Mouse (Mus musculus): ENCODE results near the gene Ifit1. TPM values are rescaled to one million over a fixed set of nuclear protein-coding genes. Genes with fewer than 3 reads are reported as not detected.
"Not testable (repeated sequence)": the region's sequence is repeated elsewhere in the genome, so short reads cannot be mapped to it uniquely, and the experiment has no call there.

Ifit1 gene
- 0.23 and 0.34 TPM in 2 replicates for polyA plus RNA-seq (2015; fragmentation: Nextera tagmentation; extraction: Ambion mirVana)

- Histone ChIP-seq H3K27me3 (no peaks in the 10 kb centered on the region), H3K9me3 (no peaks in the 10 kb centered on the region), H3K4me2 (no peak within 1 kb of the TSS), H3K27ac (no peak within 1 kb of the TSS), H3K4me3 (no peak within 1 kb of the TSS), H3K9ac (no peak within 1 kb of the TSS), H3K4me1 (replicated peaks) (no peaks in the 10 kb centered on the region), H3K36me3 (no peaks in the 10 kb centered on the region)
- WGBS: 64% methylated on average over 4 of the region's 4 CpGs
- no peak for ATAC-seq (ENCODE audit: low FRiP score)
These were observed at the start of gene Ifit1, which contains the start of gene Ifit1bl2 for GRCm38 (mm10) chr19:34640623-34641022. Gene Ifit1 (plus strand): TSS chr19:34640871. Gene Ifit1bl2 (minus strand): TSS chr19:34640743.

GRCm38 (mm10) chr19:34593456-34593855 is 47.2 kb upstream of the Ifit1 start:
- Histone ChIP-seq H3K4me3 (no peak overlapping the region), H3K4me1 (replicated peaks) (no peaks in the 10 kb centered on the region), H3K27ac (no peak overlapping the region), H3K36me3 (no peaks in the 10 kb centered on the region), H3K4me2 (no peak overlapping the region), H3K27me3 (no peaks in the 10 kb centered on the region), H3K9me3 (no peaks in the 10 kb centered on the region), H3K9ac (no peak overlapping the region)
- no peak for ATAC-seq (ENCODE audit: low FRiP score)
- 96% methylated on average over 2 of the region's 2 CpGs for WGBS

GRCm38 (mm10) chr19:34594523-34594922 is 46.1 kb upstream of the Ifit1 start:
- not testable (repeated sequence) for H3K9me3 ChIP-seq; H3K27ac ChIP-seq; H3K36me3 ChIP-seq; H3K9ac ChIP-seq; H3K4me3 ChIP-seq; H3K4me2 ChIP-seq; ATAC-seq (ENCODE audit: low FRiP score); H3K4me1 ChIP-seq (replicated peaks); H3K27me3 ChIP-seq
- WGBS: 84% methylated on average over 3 of the region's 3 CpGs

- no peak overlapping the region for H3K27ac ChIP-seq
- H3K27me3 ChIP-seq: no peaks in the 10 kb centered on the region
- H3K9me3 ChIP-seq: no peaks in the 10 kb centered on the region
- no peaks in the 10 kb centered on the region for H3K4me1 ChIP-seq (replicated peaks)
- no peak overlapping the region for H3K9ac ChIP-seq
- ATAC-seq (ENCODE audit: low FRiP score): no peak
- no peak overlapping the region for H3K4me3 ChIP-seq
- no peak overlapping the region for H3K4me2 ChIP-seq
- H3K36me3 ChIP-seq: no peaks in the 10 kb centered on the region
These were observed 43.9 kb upstream of the Ifit1 start for GRCm38 (mm10) chr19:34596811-34597210.

DNA sequence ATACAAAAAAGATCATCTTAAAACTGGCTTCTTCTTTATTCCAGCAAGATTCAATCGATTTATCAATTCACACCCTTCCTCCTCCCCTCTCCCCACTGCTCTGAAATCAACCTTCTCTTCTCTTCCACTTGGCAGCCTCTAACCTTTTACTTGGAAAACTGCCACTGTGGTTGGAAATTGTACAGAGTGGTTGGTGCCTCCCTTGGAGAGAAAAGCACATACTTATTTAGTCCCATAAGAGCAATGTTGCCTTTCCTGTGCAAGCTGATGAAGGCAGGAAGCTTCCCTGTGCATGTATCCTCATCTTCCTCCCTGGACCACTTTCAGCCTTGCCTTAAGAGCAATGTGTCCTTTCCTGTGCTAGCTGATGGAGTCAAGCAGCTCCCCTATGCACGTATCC is 42.3 kb upstream of the Ifit1 start:
- Histone ChIP-seq H3K36me3 (no peaks in the 10 kb centered on the region), H3K9ac (no peak overlapping the region), H3K27ac (no peak overlapping the region), H3K4me2 (no peak overlapping the region), H3K9me3 (no peaks in the 10 kb centered on the region), H3K4me3 (no peak overlapping the region), H3K4me1 (replicated peaks) (no peaks in the 10 kb centered on the region), H3K27me3 (no peaks in the 10 kb centered on the region)
- no peak for ATAC-seq (ENCODE audit: low FRiP score)
- WGBS: 89% methylated on average over 2 of the region's 2 CpGs

GRCm38 (mm10) chr19:34599250-34599649 is 41.4 kb upstream of the Ifit1 start:
- not testable (repeated sequence) for ATAC-seq (ENCODE audit: low FRiP score); H3K4me3 ChIP-seq; H3K27me3 ChIP-seq; H3K9me3 ChIP-seq; H3K36me3 ChIP-seq; H3K27ac ChIP-seq; H3K4me2 ChIP-seq; H3K4me1 ChIP-seq (replicated peaks); H3K9ac ChIP-seq

DNA sequence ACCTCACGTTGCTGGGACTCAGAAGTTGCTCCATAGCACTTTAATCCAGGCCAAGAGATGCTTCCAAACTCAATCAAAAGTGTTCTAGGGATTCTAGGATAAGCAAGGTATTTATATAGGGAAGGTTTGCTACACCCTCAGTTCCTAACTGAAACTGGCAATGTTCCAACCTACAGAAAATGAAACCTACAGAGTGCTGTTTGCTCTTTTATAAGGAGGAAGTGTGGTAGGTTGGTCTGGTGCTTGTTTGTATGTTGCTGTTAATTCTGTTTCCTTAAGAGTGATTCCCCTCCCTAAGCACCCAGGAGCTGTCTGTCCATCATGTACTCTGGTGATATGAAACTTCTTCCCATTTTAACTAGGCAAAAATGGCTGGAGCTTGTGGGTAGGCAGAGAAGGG is 38.8 kb upstream of the Ifit1 start, which contains the start of gene Ifit1bl1:
TSS of gene Ifit1bl1 (minus strand) at position 69 of the 400 bp plus-strand sequence.
- not testable (repeated sequence) for H3K4me2 ChIP-seq; H3K27me3 ChIP-seq; H3K9ac ChIP-seq; H3K36me3 ChIP-seq; H3K9me3 ChIP-seq; H3K4me3 ChIP-seq; H3K27ac ChIP-seq; H3K4me1 ChIP-seq (replicated peaks); ATAC-seq (ENCODE audit: low FRiP score)
- 48% methylated on average over 1 of the region's 1 CpGs for WGBS

DNA sequence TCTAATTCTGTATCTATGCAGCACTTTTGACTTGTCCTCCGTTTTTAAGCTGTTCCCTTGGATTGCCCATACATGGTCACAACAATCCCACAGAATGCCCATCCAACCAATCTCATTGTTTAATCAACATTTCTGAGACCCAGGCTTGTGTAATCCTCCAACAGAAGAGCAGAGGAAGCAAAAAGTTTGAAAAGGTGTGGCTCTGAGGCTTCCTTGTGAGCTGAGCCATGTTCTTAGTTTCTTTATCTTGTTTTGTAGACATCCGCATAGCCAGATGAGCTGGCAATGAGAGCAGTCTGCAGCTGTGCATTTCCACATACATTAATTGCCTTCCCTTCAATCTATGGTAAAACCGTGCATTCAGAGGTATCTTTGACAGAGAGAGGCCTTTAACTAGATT is 35.2 kb upstream of the Ifit1 start:
- Histone ChIP-seq H3K9ac (no peak overlapping the region), H3K27me3 (no peaks in the 10 kb centered on the region), H3K4me1 (replicated peaks) (no peaks in the 10 kb centered on the region), H3K4me2 (no peak overlapping the region), H3K27ac (no peak overlapping the region), H3K4me3 (no peak overlapping the region), H3K36me3 (no peaks in the 10 kb centered on the region), H3K9me3 (no peaks in the 10 kb centered on the region)
- WGBS: 94% methylated on average over 3 of the region's 3 CpGs
- ATAC-seq (ENCODE audit: low FRiP score): no peak

- ATAC-seq (ENCODE audit: low FRiP score): peak; percentile 61
- H3K9ac ChIP-seq; H3K9me3 ChIP-seq; H3K4me2 ChIP-seq; H3K36me3 ChIP-seq; H3K27ac ChIP-seq; H3K4me1 ChIP-seq (replicated peaks); H3K4me3 ChIP-seq; H3K27me3 ChIP-seq: not testable (repeated sequence)
- WGBS: 54% methylated on average over 4 of the region's 4 CpGs
These were observed 33.2 kb upstream of the Ifit1 start, which contains the start of gene Ifit3b for GRCm38 (mm10) chr19:34607237-34608051. Gene Ifit3b (plus strand): TSS chr19:34607970.

DNA sequence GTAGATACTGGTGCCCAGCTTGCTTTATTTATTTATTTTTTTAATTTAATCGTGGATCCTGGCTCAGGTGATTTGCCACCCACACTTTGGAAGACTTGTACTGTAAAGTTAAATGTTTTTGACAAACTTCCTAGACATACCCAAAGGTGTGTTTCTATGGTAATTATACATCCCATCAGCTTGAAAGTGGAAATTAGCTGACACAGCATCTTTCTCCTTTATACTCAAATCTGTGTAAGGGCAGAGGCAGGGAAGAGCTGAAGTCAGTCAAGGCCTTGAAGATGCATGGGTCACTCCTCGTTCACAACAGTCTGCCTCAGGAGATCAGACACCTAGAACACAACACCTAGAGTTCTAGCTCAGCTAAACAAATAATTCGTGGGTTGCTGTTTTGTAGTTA is 30.6 kb upstream of the Ifit1 start:
- H3K4me1 ChIP-seq (replicated peaks); H3K9me3 ChIP-seq; H3K27ac ChIP-seq; H3K4me2 ChIP-seq; H3K9ac ChIP-seq; H3K27me3 ChIP-seq; H3K36me3 ChIP-seq; H3K4me3 ChIP-seq; ATAC-seq (ENCODE audit: low FRiP score): not testable (repeated sequence)
- 82% methylated on average over 3 of the region's 3 CpGs for WGBS

- not testable (repeated sequence) for H3K4me2 ChIP-seq; H3K36me3 ChIP-seq; ATAC-seq (ENCODE audit: low FRiP score); H3K9ac ChIP-seq; H3K4me1 ChIP-seq (replicated peaks); H3K9me3 ChIP-seq; H3K27ac ChIP-seq; H3K27me3 ChIP-seq; H3K4me3 ChIP-seq
- WGBS: 86% methylated on average over 6 of the region's 11 CpGs
These were observed 28.2 kb upstream of the Ifit1 start for GRCm38 (mm10) chr19:34612243-34613001.

GRCm38 (mm10) chr19:34620871-34621270 is 19.8 kb upstream of the Ifit1 start:
- WGBS: 94% methylated on average over 5 of the region's 5 CpGs
- no peak for ATAC-seq (ENCODE audit: low FRiP score)
- H3K4me2 ChIP-seq: no peak overlapping the region

GRCm38 (mm10) chr19:34623781-34624180 is 16.9 kb upstream of the Ifit1 start:
- H3K4me3 ChIP-seq: no peak overlapping the region
- H3K27me3 ChIP-seq: no peaks in the 10 kb centered on the region
- ATAC-seq (ENCODE audit: low FRiP score): no peak
- H3K9me3 ChIP-seq: no peaks in the 10 kb centered on the region
- H3K4me1 ChIP-seq (replicated peaks): no peaks in the 10 kb centered on the region
- no peak overlapping the region for H3K4me2 ChIP-seq
- H3K36me3 ChIP-seq: no peaks in the 10 kb centered on the region
- H3K9ac ChIP-seq: no peak overlapping the region
- no peak overlapping the region for H3K27ac ChIP-seq
- 94% methylated on average over 6 of the region's 6 CpGs for WGBS

More at GRCm38 (mm10) chr19:34620871-34621270, 19.8 kb upstream of the Ifit1 start:
- H3K4me1 ChIP-seq (replicated peaks): no peaks in the 10 kb centered on the region
- H3K9ac ChIP-seq: no peak overlapping the region
- no peaks in the 10 kb centered on the region for H3K36me3 ChIP-seq
- no peaks in the 10 kb centered on the region for H3K27me3 ChIP-seq
- no peak overlapping the region for H3K4me3 ChIP-seq
- H3K27ac ChIP-seq: no peak overlapping the region
- no peaks in the 10 kb centered on the region for H3K9me3 ChIP-seq
